Mouse (Mus musculus) brain, embryonic 14.5 days (tissue): ENCODE measurements around the gene Abcc6.

ENCODE experiments used
- CTCF ChIP-seq: fragments of 200-500 bp; IDR thresholded peaks from 2 replicates; pipeline ENCODE4 v1.5.1; 2012; ENCODE audit warnings: inconsistent platforms, mild to moderate bottlenecking, moderate library complexity, borderline replicate concordance; ENCODE audit not compliant: insufficient read depth, insufficient read length; ENCODE audit errors: extremely low read depth
- POLR2A ChIP-seq: fragments of 200-500 bp; IDR thresholded peaks from 2 replicates; pipeline ENCODE4 v1.6.1; 2012; ENCODE audit warnings: mild to moderate bottlenecking, inconsistent platforms, borderline replicate concordance; ENCODE audit not compliant: poor library complexity, insufficient read depth, insufficient read length, severe bottlenecking; ENCODE audit errors: extremely low read depth

DNA sequence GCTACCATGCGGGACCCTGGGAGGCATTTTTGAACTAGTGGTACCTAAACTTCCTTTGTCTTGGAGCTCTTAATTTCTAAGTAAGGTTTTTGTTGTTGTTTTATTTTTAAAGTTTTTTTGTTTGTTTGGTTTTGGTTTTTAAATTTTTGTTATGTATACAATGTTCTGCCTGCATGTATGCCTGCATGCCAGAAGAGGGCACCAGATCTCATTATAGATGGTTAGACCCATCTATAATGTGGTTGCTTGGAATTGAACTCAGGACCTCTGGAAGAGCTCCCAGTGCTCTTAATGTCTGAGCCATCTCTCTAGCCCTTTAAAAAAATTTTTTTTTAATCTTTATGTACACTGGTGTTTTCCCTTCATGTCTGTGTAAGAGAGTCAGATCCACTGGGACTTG is 100.4 kb downstream of the Abcc6 start:
- TF ChIP-seq CTCF (no peak), POLR2A (no peak)
